Mouse (Mus musculus) liver, embryonic 15.5 days (tissue): ENCODE results near the gene Eif5a2. TPM values are rescaled to one million over a fixed set of nuclear protein-coding genes. Genes with fewer than 3 reads are reported as not detected.

Experiments used
- polyA plus RNA-seq: library from polyadenylated mRNA; unstranded; fragments of >200 nt; fragmentation: Nextera tagmentation; extraction: Ambion mirVana; gene quantifications from 2 replicates; pipeline ENCODE4 v1.2.1, GENCODE M21; 2015

Eif5a2 gene
- polyA plus RNA-seq, 1 experiment from 2014 or later, result 5.2 TPM

Other genes with a start within 250 kb of the Eif5a2 start
- gene Slc2a2, start 83.4 kb upstream of the Eif5a2 start, polyA plus RNA-seq, result 32.3 and 36.5 TPM in 2 replicates
- gene Rpl22l1, start 24.2 kb downstream of the Eif5a2 start, polyA plus RNA-seq, result 143 and 189 TPM in 2 replicates
- not detected in 2 replicates for gene Gm1527, start 111.3 kb downstream of the Eif5a2 start, polyA plus RNA-seq